Mouse (Mus musculus) liver, embryonic 14.5 days (tissue): ENCODE measurements around the gene Fam81a. TPM values are rescaled to one million over a fixed set of nuclear protein-coding genes. Genes with fewer than 3 reads are reported as not detected.

Experiments
- ATAC-seq: fragments of 200-750 bp; cut with Nextera tagmentation; 2 replicates; pipeline ENCODE4 v1.8.0; 2017; ENCODE audit warnings: moderate number of reproducible peaks, mild to moderate bottlenecking, moderate library complexity; ENCODE audit not compliant: insufficient read depth
- DNase-seq, 3 experiments: peaks; one replicate each; pipeline ENCODE4 v3.0.0-alpha.2; 2012 to 2013; ENCODE audit warnings: low read depth in 3 of 3, low spot score in 3 of 3
- H3K27ac ChIP-seq: fragments of 300-500 bp; sonication (generic); 2 replicates; pipeline ENCODE4 v1.5.1; 2014; ENCODE audit warnings: moderate library complexity, mild to moderate bottlenecking, control low read depth, inconsistent platforms
- H3K27me3 ChIP-seq: fragments of 300-500 bp; sonication (generic); 2 replicates; pipeline ENCODE4 v1.6.1; 2014; ENCODE audit warnings: mild to moderate bottlenecking, low read length, moderate library complexity; ENCODE audit not compliant: control insufficient read depth, insufficient read depth
- H3K36me3 ChIP-seq: fragments of 300-500 bp; sonication (generic); replicated peaks from 2 replicates; pipeline ENCODE4 v1.6.1; 2014; ENCODE audit warnings: low read depth; ENCODE audit not compliant: control insufficient read depth, insufficient read depth
- H3K4me1 ChIP-seq, 2 experiments: fragments of 200-500 bp in 1 of 2; fragments of 300-500 bp in 1 of 2; sonication (generic) in 1 of 2; replicated peaks; 2 replicates each; pipeline ENCODE4 v1.6.1; 2012 to 2014; ENCODE audit warnings: antibody characterized with exemption in 1 of 2, inconsistent platforms in 1 of 2, low read length in 1 of 2; ENCODE audit not compliant: control insufficient read depth in 2 of 2, insufficient read depth in 2 of 2
- H3K4me2 ChIP-seq: fragments of 300-500 bp; sonication (generic); 2 replicates; pipeline ENCODE4 v1.6.1; 2014; ENCODE audit warnings: low read depth, mild to moderate bottlenecking, control low read depth, moderate library complexity
- H3K4me3 ChIP-seq, 2 experiments: fragments of 200-500 bp in 1 of 2; fragments of 300-500 bp in 1 of 2; sonication (generic) in 1 of 2; 2 replicates each; pipeline ENCODE4 v1.5.1; 2012 to 2014; ENCODE audit warnings: low read depth in 2 of 2, low read length in 2 of 2, mild to moderate bottlenecking in 2 of 2, control low read depth in 1 of 2, inconsistent platforms in 1 of 2, moderate library complexity in 1 of 2; ENCODE audit not compliant: insufficient read depth in 1 of 2
- H3K9ac ChIP-seq: fragments of 300-500 bp; sonication (generic); replicated peaks from 2 replicates; pipeline ENCODE4 v1.6.1; 2014; ENCODE audit warnings: mild to moderate bottlenecking, control low read depth, moderate library complexity
- H3K9me3 ChIP-seq: fragments of 300-500 bp; sonication (generic); 2 replicates; pipeline ENCODE4 v1.6.1; 2016; ENCODE audit warnings: low read length, mixed read lengths; ENCODE audit not compliant: control insufficient read depth
- CTCF ChIP-seq: IDR thresholded peaks from 2 replicates; pipeline ENCODE4 v1.5.1; 2016; ENCODE audit warnings: antibody characterized with exemption, low read depth, control low read depth
- EP300 ChIP-seq: IDR thresholded peaks from 2 replicates; pipeline ENCODE4 v1.6.1; 2016; ENCODE audit warnings: antibody characterized with exemption, low read depth
- WGBS: fragments of 180-500 bp; shearing (Covaris S2); extraction: QIAGEN DNeasy Blood & Tissue Kit; methylation state at CpG from one replicate; pipeline ENCODE4 v1.1.7; 2014; ENCODE audit not compliant: insufficient replicate concordance; 5-methylcytosine and 5-hydroxymethylcytosine counted together
- polyA plus RNA-seq, 2 experiments: library from polyadenylated mRNA; depleted of rRNA in 1 of 2; stranded (reverse) in 1 of 2; unstranded in 1 of 2; fragments of >200 nt; fragmentation: Nextera tagmentation in 1 of 2; extraction: Ambion mirVana in 1 of 2; gene quantifications; 2 replicates each; pipeline versions ENCODE4 v1.2.1 to v1.2.3; 2012 to 2014

The Fam81a gene
- polyA plus RNA-seq, 2 experiments, result 0.36 to 0.47 TPM

- DNase-seq, result no peak
- peaks cover 0 to 2% of the 10 kb centered on the region in 2 experiments; a peak in 1 of 4 replicates for H3K4me1 ChIP-seq
- no peak overlapping the region for H3K27ac ChIP-seq
- no peaks in the 10 kb centered on the region for H3K27me3 ChIP-seq
- no peaks in the 10 kb centered on the region for H3K36me3 ChIP-seq
- ATAC-seq, result no peak
- WGBS, result 58% methylated on average over 3 of the region's 3 CpGs
- H3K9me3 ChIP-seq, result no peaks in the 10 kb centered on the region
- TF ChIP-seq EP300, result no peak
- no peak for TF ChIP-seq CTCF
- H3K4me3 ChIP-seq, result no peak overlapping the region
- no peak overlapping the region for H3K9ac ChIP-seq
- H3K4me2 ChIP-seq, result no peak overlapping the region
These were observed 89.6 kb downstream of the Fam81a start for GRCm38 (mm10) chr9:70052730-70053129.

GRCm38 (mm10) chr9:70049839-70050238, 92.5 kb downstream of the Fam81a start:
- H3K27me3 ChIP-seq, result no peaks in the 10 kb centered on the region
- H3K4me2 ChIP-seq, result no peak overlapping the region
- no peaks in the 10 kb centered on the region for H3K9me3 ChIP-seq
- TF ChIP-seq EP300 (no peak), CTCF (no peak)
- WGBS, result 26% methylated on average over 8 of the region's 8 CpGs
- no peak overlapping the region for H3K9ac ChIP-seq
- no peaks in the 10 kb centered on the region for H3K36me3 ChIP-seq
- no peak overlapping the region for H3K27ac ChIP-seq
- DNase-seq (no peak), ATAC-seq (no peak)
- H3K4me3 ChIP-seq, result no peak overlapping the region
- peaks cover 20% of the 10 kb centered on the region in 2 experiments for H3K4me1 ChIP-seq

GRCm38 (mm10) chr9:70049416-70049783, 93.0 kb downstream of the Fam81a start:
- no peak overlapping the region for H3K4me3 ChIP-seq
- no peaks in the 10 kb centered on the region for H3K36me3 ChIP-seq
- peaks cover 22 to 23% of the 10 kb centered on the region in 2 experiments for H3K4me1 ChIP-seq
- no peaks in the 10 kb centered on the region for H3K27me3 ChIP-seq
- ATAC-seq, result no peak
- no peak overlapping the region for H3K4me2 ChIP-seq
- no peaks in the 10 kb centered on the region for H3K9me3 ChIP-seq
- DNase-seq, result no peak
- WGBS, result 35% methylated on average over 3 of the region's 3 CpGs
- TF ChIP-seq EP300 (no peak), CTCF (no peak)
- H3K9ac ChIP-seq, result no peak overlapping the region
- no peak overlapping the region for H3K27ac ChIP-seq

GRCm38 (mm10) chr9:70048751-70049415, 93.5 kb downstream of the Fam81a start:
- Histone ChIP-seq H3K9me3 (no peaks in the 10 kb centered on the region), H3K4me2 (no peak overlapping the region), H3K36me3 (no peaks in the 10 kb centered on the region), H3K27ac (no peak overlapping the region), H3K9ac (no peak overlapping the region), H3K27me3 (no peaks in the 10 kb centered on the region), H3K4me3 (no peak overlapping the region), H3K4me1 (peaks cover 23 to 26% of the 10 kb centered on the region in 2 experiments)
- DNase-seq (no peak), ATAC-seq (no peak)
- TF ChIP-seq EP300 (no peak), CTCF (no peak)
- WGBS, result 54% methylated on average over 6 of the region's 6 CpGs

- no peaks in the 10 kb centered on the region for H3K36me3 ChIP-seq
- H3K9ac ChIP-seq, result no peak overlapping the region
- peaks cover 23 to 28% of the 10 kb centered on the region in 2 experiments for H3K4me1 ChIP-seq
- no peak overlapping the region for H3K27ac ChIP-seq
- no peak for TF ChIP-seq CTCF
- TF ChIP-seq EP300, result no peak
- WGBS, result 54% methylated on average over 5 of the region's 5 CpGs
- no peaks in the 10 kb centered on the region for H3K9me3 ChIP-seq
- DNase-seq (no peak), ATAC-seq (no peak)
- H3K27me3 ChIP-seq, result no peaks in the 10 kb centered on the region
- no peak overlapping the region for H3K4me3 ChIP-seq
- H3K4me2 ChIP-seq, result no peak overlapping the region
These were observed 94.1 kb downstream of the Fam81a start for GRCm38 (mm10) chr9:70048280-70048679.
